Comparison of ENCODE assay signal across 15 mouse cellular contexts in the genomic region with DNA sequence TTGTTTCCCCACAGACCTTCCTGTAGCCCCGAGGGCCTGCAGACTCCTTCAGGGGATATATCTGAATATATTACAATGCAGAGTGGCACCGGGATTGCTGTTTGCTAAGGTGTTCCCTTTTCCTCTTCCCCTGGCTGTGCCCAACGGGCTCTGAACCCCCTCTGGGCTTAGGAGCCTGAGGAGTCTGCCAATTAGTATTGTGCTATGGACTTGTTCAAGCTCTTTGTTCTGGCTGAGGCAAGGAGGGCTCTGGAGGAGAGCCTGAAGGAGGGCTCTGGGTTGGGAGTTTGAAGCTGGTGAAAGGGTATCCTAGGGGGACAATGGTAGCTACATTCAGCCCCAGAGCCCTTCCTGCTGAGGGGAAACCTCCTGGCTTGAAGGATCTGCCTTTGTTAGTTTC.
"Had no signal": no experiment of that assay in that cellular context is flagged by ENCODE, and none has a peak within 500 bp of the region (broad histone marks: within the 10 kb centered on the region; RNA-seq: fewer than 3 reads in every experiment).

No protein-coding gene starts in this region.

- ATAC-seq: liver, embryonic 12.5 days had no signal

- H3K4me3 ChIP-seq: layer of hippocampus, adult 2 months; limb, embryonic 15.5 days; liver, embryonic 12.5 days; megakaryocyte, embryonic 14.5 days; myocyte; neural tube, embryonic 15.5 days had no signal

- H3K9ac ChIP-seq: limb, embryonic 15.5 days; liver, embryonic 12.5 days; lung, embryonic 14.5 days; neural tube, embryonic 15.5 days had no signal

- DNase-seq: kidney, postnatal 10 days; kidney, postnatal 4 days; left cerebral cortex, postnatal 4 days; lung, embryonic 14.5 days; lung, postnatal 14 days; right cerebral cortex, adult 18-20 months; right cerebral cortex, postnatal 25 days; thymus, postnatal 36 days had no signal

- H3K36me3 ChIP-seq: limb, embryonic 15.5 days; liver, embryonic 12.5 days; neural tube, embryonic 15.5 days had no signal

- H3K4me1 ChIP-seq: liver, embryonic 12.5 days; megakaryocyte, embryonic 14.5 days had no signal

- H3K4me2 ChIP-seq: limb, embryonic 15.5 days; liver, embryonic 12.5 days; lung, embryonic 14.5 days; neural tube, embryonic 15.5 days had no signal

- H3K27me3 ChIP-seq: limb, embryonic 15.5 days had no signal

- H3K27ac ChIP-seq: layer of hippocampus, adult 2 months; limb, embryonic 15.5 days; liver, embryonic 12.5 days; macrophage; neural tube, embryonic 15.5 days had no signal

- H3K9me3 ChIP-seq: limb, embryonic 15.5 days; liver, embryonic 12.5 days had no signal
